Mouse (Mus musculus) adrenal gland, adult (tissue): ENCODE results near the gene Plcg1.

Experiments
- DNase-seq, 2 experiments: peaks; one replicate each; pipeline ENCODE4 v3.0.0; 2022 to 2023; ENCODE audit warnings: low spot score in 1 of 2; ENCODE audit not compliant: inconsistent age in 2 of 2

Plcg1 gene

DNA sequence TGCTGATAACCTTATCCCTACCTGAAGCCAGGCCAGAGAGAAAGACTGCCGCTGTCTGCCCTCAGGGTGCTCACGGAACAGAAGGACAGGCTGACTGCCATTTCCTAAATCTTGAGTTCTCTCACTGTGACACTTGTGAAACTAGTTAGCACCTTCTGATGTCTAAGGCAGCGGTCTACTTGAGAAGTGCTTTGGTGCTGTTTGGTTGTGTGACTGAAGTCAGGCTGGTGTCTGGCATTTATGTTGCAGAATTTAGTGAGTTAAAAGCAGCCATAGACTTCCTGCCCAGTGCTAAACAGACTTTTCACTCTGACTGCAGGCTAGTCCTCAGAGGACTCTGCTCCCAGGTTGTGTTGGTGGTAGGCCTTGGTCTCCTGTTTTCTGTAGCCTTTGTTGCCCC lies 3.2 kb downstream of the Plcg1 start:
- DNase-seq = no peak

DNA sequence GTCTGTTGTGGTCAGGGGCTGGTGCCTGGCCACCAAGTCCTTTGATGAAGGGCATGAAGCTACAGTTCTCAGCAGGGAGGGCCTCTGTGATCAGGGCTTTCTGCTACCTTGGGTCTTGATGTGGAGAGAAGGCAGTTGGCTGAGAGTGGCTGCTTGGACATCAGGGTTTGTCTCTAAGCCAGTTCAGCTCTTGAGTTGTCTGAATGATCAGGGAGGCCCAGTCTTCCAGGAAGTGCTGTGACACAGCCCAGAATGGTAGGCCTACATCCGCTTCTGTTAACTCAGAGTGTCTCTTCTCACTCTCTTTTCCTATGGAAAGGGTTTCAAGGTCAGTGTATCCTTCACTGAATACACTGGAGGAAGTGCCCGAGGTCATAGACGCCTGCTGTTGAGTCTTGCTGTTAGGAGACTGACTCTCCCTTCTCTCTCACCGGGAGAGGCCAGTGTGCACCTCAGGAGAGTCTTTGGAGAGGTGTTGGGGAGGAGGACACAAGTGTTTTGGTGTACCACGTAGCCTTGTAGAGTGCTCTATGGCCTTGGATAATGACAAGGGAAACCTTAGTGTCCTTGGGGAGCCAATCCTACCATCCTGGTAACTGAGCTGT lies 4.7 kb downstream of the Plcg1 start:
- peak in 1 of 2 experiments; percentile 75 for DNase-seq

DNA sequence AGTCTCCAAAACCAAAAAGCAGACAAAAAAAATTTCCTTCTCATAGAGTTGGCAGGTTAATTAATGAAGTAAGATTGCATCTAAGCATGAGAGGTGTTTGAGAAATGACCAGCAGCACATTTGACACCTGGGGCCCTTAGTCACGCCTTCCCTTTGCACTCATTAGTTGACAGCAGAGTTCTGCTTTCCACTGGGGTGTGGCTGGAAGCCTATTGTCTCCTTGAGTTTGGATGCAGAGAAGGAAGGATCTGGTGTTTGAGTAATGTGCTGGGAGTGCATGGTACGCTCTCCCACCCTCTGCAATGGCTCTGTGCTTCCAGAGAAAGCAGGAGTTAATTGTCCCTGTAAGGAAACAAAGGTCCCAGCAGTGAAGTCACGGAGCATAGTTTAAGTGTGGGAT lies 5.4 kb downstream of the Plcg1 start:
- no peak for DNase-seq

DNA sequence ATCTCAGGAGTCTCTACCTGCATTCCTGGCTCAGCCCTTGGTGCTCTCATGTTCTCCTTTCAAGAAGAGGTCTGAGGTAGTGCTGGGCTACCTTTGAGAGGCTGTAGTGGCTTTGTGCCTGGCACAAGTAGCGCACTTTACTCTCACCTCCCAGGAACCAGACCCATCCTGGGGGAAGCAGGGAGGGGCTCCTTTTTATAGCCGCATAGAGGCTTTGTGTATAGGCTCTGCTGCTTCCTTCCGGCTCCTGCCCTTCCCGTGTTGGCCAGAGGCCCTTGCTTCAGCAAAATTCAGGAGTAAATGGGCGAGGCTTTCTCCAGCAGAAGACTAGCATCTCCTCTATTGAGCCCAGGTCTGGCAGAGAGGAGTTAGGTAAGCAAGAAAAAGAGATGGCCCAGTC lies 7.3 kb downstream of the Plcg1 start:
- DNase-seq = no peak

DNA sequence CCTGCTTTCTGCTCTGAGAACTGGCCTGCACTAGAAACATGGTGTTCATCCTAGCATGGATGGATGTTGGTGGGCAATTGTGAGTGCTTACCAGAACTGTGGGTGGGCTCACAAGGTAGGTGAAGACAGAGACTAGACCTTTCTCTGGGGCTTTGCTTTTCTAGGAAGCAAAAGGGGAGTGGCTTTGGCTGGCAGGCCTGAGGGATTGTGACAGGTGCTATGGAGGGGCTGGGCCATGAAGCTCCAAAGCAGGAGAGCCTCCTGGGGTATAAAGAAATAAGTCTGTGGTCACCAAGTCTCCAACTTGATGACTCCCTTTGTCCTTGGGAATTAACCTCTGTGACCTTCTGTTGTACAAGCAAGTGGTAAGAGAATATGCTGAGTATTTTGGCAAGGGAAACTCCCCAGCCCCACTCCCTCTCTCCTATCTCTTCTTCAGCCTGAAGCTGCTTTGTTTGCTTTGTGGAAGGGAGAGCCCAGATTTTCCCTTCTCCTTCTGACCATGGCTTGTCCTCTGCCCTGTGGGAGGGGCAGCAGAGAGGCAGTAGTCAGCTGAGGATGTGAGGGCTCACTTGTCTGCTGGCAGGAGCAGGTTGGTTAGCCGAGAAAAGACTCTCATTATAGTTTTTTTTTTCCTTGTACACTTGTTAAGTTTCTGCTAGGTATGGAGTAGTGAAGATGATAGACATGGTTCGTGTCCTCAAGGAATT lies 8.7 kb downstream of the Plcg1 start:
- DNase-seq = no peak

DNA sequence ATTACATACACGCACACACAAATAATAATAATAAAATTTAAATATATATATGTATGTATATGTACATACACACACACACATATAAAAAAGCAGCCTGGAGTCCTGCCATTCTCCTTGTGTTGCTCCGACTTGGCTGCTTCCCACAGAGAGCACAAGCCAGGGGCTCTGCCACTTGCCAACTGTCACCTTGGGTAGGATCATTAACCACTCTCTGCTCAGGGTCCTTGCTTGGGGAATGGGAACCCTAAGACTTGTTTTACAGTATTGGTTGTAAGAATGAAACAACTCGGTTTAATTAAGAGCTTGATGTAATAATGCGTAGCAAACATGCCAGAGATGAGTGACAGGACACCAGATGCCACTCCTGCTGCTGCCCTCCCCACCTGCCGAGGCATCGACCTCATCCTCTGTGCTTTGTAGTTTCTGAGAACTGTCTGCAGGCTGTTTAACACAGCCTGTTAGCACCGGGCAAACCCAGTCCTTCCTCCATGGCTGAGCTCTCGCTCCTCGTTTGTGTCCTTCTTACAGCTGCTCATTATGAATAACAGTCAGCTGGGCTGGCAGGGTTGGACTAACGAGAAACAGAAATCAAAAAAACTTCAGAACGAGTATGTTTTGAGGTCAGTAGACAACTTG lies 9.5 kb downstream of the Plcg1 start:
- no peak for DNase-seq

DNA sequence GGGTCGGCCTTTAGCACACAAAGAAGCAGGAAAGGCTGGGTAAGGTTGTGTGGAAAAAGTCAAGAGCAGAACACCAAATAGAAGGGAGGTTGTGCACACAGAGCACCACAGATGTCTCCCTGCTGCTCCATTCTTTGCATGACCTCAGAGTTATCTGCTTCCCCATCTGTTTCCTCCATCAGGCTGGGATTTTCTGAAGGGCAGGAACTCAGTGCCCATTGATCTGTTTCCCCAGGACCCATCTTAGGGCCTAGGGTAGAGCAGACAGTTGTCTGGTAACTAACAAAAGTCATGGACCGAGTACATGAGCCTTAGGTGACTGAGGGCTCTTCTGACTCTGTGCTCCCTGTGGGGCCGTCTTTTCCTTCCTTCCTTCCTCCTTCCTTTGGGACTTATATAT lies 10.5 kb downstream of the Plcg1 start:
- peak in 1 of 2 experiments; percentile 51 for DNase-seq

DNA sequence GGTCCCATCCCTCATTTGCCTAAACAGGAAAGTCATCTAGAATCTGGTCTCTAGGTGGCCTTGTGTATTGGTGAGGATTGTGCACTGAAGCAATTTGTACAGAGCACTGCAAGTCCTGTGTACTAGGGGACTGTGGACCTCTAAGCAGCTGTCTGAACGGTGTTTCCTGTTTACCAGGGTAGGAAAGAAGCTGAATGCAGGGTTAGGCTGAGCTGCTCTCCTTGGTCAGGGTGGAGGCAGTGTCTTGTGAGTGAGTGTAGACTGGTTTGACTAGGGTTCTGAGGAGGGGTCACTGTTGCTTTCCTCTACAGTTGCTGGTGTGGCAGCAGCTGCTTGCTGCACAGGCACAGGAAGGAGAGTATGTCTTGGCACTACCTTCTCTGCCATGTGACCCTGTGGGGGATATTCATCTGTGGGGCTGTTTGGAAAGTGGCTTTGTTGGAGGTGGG lies 11.1 kb downstream of the Plcg1 start:
- DNase-seq = no peak

DNA sequence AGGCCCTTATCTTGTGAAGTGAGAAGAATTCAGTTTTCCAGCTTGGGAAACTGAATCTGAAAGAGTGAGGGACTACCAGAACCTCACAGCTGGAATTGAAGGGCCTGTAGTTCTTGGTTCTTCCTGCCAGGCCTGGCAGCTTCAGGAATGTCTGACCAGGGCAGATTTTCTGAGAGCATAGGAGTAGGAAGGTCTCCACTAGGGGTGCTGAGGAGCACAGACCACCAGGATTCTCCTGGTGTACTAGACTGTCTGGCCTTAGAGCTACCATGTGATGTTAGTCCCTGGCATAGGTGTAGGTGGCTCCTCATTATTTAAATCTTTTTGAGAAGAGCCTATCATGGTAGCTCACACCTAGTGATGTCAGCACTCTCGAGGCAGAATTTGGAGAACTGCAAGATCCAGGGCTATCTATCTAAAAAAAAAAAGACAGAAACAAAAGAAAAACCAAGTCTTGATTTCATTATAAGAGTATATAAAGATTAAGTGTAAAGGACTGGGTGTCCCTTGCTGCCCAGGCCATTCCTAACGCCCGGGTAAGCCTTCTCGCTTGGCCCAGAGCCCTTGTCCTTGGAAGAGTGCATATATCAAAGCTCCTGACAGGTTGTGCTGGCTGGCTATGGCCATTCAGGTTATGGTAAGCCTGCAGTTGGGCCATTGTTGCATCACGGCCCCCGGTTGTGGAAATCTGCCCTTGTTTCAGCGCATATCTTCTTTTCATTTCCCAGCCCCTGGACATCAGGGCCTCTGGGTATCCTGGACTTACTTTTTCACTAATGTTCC lies 13.1 kb downstream of the Plcg1 start:
- DNase-seq = peak; percentile 90 to 95

DNA sequence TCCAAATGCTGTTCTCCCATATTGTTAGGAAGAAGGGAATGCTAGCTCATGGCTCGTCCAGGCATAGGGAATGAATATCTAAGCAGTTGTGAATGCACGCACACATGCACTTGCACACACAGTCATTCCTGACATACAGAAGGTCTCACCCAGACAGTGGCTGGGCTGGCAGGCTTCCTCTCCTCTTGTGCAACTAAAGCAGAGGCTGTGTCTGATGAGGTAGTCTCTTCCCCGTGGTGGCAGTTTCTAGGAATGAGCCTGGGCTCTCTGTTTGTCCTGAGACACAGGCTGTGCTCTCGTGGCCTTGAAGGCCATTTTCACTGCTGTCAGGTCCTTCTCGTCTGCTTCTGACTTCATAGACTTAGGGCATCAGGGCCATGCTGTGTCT lies 13.7 kb downstream of the Plcg1 start:
- DNase-seq = peak; percentile 81 to 92

DNA sequence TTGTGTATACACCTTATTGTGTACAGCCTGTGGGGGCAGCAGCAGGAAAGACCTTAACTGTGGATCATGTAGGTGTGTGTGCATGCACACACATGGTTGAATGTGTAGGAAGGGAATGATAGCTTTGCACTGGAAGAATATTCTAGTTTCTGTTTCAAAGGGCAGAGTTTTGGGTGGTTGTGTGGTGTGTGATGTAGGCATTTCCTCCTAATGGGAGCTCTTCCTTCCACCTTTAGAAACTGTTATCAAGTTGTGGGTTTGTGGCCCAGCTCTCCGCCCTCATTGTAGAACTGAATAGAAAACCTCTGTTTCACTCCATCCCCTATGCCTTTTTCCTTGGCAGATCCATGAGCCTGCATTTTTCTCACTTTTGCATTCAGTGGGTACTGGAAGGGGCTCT lies 14.4 kb downstream of the Plcg1 start:
- no peak for DNase-seq

DNA sequence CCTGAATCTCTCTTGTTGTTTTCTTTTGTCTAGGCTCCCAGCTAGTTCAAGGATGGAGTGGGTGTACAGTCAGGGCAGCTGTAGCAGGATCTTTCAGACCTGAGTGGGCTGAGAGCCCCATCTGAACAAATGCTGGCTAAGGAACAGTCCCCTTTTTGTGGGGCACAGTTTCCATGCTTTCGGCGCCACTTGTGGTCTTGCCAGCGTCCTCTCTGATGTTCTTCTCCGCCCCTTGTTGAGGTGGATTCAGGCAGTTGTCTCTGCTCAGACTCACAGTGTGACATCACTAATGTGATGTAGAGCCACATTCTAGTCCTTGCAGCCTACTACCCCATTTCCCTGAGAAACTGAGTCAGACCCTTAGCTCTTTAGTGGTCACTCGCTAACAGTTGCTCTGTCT lies 15.5 kb downstream of the Plcg1 start:
- DNase-seq = no peak

DNA sequence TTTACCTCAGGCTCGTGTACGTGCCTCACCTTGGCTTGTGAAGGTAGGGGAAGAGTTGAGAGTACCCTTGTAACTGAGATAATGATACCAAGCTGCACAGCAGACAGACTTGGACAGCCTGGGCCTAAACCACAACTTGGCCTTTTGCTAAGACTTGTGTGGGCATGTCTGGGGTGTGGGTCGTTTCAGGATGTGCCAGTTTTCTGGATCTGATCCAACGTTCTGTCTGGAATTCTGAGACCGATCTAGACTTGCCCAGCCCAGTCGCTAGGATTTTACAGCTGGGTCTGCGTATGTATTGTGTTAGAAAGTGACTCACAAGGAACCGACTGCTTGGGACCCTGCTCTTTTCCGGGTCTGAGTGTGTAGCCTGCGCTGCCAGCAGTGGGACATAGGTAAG lies 16.0 kb downstream of the Plcg1 start:
- no peak for DNase-seq

DNA sequence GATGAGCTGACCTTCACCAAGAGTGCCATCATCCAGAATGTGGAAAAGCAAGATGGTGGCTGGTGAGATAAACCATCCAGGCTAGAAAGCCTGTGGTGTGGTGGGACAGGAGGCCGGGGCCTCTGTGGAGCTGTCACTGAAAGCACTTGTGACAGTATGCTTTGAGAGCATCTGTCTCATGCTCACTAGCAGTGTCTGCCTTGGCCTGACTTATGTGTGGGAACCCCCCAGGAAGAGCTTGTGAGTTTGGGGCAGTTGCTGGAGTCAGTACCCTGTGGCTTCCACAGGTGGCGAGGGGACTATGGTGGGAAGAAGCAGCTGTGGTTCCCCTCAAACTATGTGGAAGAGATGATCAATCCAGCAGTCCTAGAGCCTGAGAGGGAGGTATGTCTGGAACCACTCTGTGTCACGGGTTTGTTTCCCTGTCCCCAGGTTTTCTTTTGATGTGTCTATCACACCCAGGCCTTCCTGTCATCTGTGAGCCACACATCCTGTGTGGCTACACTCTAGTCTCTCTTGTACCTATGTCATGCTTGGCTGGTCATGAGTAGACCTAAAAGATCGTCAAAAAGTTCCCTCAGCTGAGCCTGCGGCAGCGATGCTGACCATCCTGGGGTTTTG lies 25.6 kb downstream of the Plcg1 start:
- DNase-seq = no peak

DNA sequence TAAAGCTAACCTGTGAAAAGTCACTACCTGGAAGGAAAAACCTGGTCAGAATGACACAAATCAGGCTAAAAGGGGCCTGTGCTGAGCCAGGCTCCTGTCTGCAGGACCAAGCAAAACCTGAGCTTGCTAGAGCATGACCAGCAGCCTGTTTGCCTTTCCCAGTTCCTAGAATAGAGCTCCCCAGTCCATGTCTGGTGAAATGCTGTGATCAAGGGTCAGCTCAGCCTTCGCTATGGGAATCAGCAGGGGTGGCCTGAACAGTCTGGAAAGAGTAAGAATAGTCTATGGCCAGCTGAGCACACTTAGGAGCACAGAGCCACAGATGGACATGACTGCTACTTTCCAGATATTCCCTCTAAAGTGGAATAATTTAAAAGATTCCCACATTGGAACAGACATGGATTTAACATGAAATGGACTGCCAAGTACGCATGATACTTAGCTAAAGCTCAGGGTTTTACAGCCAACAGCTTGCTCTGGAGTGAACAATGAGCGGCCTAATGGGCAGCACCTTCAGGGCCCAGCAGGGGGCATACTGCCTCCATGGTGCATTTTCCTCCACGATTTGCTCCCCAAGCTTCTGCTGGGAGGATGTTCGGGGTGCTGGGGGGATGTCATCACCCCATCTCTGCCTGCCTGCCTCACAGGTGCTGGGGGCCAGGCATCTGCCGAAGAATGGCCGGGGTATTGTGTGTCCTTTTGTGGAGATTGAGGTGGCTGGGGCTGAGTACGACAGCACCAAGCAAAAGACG lies 29.5 kb downstream of the Plcg1 start:
- DNase-seq = peak; percentile 38 to 84

DNA sequence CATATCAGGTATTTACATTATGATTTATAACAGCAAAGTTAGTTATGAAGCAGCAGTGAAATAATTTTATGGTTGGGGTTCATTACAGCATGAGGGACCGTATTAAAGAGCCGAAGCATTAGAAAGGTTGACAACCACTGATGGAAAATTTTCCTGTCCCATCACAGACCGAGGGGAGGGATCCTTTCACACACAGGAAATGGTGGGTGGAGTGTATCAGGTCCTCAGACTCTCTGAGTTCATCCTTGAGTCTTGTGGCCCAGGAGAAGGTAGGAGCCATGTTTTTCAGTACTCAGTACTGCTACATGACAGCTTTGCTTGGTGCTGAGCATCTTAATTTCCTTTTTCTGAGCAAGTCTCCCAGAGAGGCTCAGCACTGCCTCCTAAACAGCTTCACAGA lies 32.7 kb downstream of the Plcg1 start:
- no peak for DNase-seq

DNA sequence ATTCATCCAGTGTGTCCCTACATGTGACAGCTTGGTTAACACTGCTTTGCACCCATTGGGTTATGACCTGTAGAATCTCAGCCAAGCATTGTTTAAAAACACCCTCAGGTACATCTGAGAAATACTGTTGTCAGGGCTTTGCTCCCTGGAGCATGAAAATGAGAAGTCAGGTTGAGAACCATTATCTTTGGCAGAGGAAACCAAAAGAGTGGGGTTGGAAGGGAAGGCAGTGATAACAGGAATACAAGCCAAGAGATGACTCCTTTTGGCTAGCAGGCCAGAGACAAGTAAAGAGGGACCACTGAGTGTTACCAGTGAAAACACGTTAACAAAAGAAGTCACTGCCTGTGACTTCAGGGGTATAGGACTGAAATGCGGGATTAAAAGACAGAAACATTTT lies 33.3 kb downstream of the Plcg1 start:
- DNase-seq = no peak

DNA sequence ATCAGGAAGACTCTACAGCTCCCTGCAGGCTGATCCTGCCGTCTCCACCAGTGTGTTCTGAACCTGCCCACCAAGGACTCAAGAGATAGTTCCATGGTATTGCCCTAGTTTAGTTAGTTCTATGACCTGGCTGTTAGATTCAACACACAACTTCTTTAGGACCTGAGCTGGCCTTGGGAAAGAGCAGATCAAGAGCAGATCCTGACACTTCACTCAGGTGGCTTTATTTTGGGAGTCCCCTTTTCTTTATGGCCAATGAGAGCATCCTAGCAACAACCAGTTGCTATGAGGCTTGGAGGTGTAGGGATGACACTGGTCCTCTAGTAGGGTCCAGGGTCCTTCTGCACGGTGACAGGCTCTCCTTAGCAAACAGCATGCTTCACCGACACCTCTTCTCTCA lies 34.0 kb downstream of the Plcg1 start:
- no peak for DNase-seq

DNA sequence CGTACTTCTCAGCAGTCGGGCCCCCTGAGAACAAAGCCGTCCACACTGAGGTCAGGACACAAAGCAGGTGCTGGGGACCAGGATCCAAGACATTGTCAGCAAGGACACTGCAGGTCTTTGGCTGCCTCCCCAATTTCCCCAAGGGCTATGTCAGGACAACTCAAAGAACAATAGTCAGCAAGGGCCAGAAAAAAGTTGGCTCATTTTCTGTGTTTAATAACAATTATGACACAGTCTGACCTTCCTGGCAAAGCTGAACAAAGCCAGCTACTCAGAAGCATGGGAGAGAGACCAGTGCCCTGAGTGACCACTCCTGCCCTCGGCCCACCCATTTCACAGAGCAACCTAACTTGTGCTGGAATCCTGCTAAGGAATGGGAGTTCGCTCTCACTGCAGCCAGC lies 35.3 kb downstream of the Plcg1 start:
- DNase-seq = peak; percentile 48 to 87

DNA sequence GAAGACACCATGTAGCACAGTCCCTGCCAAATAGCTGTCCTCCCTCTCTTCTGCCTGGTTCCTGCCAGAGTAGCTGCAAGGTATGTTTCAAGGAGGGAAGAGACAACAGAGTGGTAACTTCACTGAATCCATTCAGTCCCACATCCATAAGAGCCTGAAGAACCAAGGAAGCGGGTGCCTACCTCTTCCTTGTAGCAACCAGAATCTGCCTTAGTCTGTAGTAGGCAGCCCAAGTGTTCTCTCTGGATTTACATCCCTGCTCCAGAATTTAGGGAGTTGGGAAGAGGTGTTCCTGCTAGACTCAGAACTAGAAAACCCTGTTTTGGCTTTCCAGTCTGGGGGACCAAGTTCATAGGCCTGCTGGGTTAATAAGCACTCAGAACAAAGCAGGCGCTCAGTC lies 36.1 kb downstream of the Plcg1 start:
- DNase-seq = no peak
